Comparison of ENCODE assay signal across 16 mouse cellular contexts in the genomic region with DNA sequence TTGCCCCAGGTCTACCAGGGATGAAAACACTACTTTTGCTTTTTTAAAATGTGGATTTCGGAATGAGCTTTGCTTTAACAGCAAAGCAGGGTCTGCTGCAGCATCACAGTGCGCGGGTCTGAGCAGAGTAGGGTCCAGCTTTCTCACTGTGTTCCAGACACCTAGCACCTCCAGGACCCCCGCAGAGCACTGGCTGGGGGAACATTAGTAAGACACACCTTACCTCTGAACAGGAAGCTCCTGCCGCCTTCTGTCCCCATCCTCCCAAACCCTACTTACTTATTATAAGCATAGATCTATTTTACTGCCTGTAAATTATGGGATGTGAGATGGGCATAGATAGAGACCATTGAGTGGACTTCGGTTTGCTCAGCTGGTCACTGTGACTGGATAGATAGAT.
"Had no signal": no experiment of that assay in that cellular context is flagged by ENCODE, and none has a peak within 500 bp of the region (broad histone marks: within the 10 kb centered on the region; RNA-seq: fewer than 3 reads in every experiment).

No protein-coding gene starts in this region.

- H3K27ac ChIP-seq: neural tube, embryonic 13.5 days; neural tube, embryonic 15.5 days; stomach, embryonic 15.5 days; stomach, postnatal 0 days had no signal

- H3K27me3 ChIP-seq: neural tube, embryonic 13.5 days; neural tube, embryonic 15.5 days; stomach, embryonic 15.5 days had no signal

- H3K9me3 ChIP-seq: neural tube, embryonic 13.5 days; neural tube, embryonic 15.5 days; stomach, embryonic 15.5 days had no signal

- H3K4me1 ChIP-seq: neural tube, embryonic 15.5 days; stomach, embryonic 15.5 days had no signal

- H3K4me3 ChIP-seq: neural tube, embryonic 13.5 days; neural tube, embryonic 15.5 days; stomach, embryonic 15.5 days had no signal

- H3K36me3 ChIP-seq: neural tube, embryonic 13.5 days; neural tube, embryonic 15.5 days; stomach, embryonic 15.5 days had no signal

- DNase-seq: retina, postnatal 1 day; right cerebral cortex, adult 18-20 months; right cerebral cortex, postnatal 14 days; right cerebral cortex, postnatal 25 days; right cerebral cortex, postnatal 4 days; spleen, adult 18-20 months; thymus, adult 18-20 months; thymus, adult 2 months; thymus, postnatal 14 days; thymus, postnatal 25 days; thymus, postnatal 36 days; thymus, postnatal 4 days had no signal
